Mouse (Mus musculus) T-helper 2 cell (primary cell): Measurements from ENCODE around the gene Spo11.

Experiments
- in situ Hi-C: fragments of 300-600 bp; cut with MboI, MseI; formaldehyde crosslinking; loops from one replicate; pipeline ENCODE4 v1.15.1; 2025; ENCODE audit warnings: high pct_unique_total_duplicates

The Spo11 gene

DNA sequence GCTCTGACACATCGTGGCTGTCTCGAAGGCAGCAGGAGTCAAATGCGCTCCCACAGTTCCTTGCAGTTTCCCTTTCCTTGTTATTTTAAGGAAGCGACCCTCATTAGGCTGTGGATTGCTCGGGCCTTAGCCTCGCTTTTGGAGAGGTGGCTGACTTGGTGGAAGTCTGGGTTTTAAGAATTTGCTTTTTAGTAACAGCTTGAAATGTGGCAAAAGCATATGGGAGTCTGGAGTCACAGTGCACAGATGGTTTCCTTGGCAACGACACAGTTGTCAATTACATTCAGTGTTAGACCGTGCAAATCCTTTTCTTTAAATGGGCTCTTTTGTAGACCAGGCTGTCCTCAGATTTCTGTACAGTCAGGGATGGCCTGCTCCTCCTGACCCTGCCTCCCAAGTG lies 23.4 kb downstream of the Spo11 start:
- in situ Hi-C loops: loop anchor here (5.0 kb wide), 1 partner anchor 86 kb away; no protein-coding TSS in a partner anchor

DNA sequence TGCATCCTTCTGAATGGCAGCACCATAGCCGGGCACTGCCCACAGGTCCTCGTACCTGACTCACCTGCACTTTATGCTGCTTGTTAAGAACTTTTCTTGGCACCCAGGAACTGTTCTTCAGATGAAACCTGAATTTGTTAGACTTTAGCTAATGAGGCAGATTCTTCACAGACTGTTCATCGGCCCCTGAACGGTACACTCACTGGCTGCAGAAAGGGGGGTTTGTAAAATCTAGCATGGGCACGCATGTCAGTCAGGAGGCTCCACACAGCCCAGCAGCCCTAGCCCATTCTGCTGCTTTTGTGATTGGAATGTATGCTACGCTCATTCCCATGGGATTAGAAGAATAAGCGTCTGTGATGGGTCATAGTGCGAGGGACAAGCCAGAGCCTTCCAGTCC lies 26.2 kb downstream of the Spo11 start:
- in situ Hi-C loops: loop anchor here (5.0 kb wide), 1 partner anchor 84 kb away; no protein-coding TSS in a partner anchor

DNA sequence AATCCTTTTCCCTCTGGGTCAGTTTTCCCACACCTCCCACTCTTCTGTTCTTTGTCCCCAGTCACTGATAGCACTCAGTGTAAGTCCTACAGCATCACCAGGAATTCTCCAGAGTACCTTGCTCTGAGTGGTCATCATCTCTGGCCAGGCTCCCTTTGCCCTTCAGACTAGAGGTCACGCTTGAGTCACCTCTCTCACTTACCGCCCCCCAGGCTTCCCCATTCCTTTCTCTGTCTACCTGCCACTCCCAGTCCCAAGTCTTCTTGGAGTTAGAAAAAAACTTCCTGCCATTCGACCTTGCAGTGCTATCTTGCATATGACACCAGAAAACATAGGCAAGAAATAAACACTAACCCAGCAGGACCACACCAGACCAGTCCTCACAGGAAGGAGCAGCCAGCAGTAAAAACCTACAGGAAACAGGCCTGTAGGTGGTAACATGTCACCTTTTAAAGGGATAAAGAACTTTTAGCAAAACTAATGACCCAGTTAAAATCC lies 32.8 kb downstream of the Spo11 start:
- in situ Hi-C loops: loop anchor here (10.0 kb wide), 1 partner anchor 1415 kb away; no protein-coding TSS in a partner anchor

DNA sequence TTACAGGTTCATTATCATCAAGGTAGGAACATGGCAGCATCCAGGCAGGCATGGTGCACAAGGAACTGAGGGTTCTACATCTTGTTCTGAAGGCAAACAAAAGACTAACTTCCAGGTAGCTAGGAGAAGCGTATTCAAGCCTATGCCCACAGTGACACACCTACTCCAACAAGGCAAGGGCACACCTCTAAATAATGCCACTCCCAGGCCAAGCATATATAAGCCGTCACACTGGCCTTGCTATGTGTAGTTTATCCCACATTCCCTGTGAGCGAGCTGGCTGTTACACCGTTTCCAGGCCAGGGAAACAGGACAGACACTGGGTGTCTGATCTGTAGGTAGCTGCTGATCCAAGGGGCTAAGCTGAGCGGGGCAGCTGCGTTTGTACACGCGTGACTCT lies 33.9 kb downstream of the Spo11 start:
- in situ Hi-C loops: loop anchor here (10.0 kb wide), 1 partner anchor 1413 kb away; no protein-coding TSS in a partner anchor

DNA sequence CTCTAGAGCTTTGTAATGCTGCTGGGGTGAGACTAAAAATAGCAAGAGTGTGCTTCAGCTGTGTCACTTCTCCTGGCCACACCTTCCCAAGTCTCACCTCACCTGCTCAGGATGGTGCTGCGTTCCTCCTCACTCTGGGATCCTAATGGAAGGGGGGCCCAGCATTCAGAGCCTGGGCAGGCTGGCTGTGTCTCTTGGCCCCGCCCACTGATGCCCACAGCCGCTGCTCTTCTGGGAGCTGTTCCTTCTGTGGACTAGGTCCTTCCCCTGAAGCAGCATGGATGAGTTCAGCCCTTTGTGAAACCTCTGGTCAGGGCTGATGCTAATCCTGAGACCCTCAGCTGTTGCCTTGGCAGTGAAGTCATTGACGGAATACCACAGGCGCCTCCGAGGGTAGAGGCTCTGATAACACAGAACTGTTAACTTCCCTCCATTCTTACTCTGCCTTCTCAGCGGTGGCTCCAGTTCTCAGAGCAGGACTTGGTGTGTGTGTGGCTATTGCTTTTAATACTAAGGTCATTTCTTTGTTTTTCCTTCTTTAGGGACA lies 37.3 kb downstream of the Spo11 start:
- in situ Hi-C loops: loop anchor here (10.0 kb wide), 1 partner anchor 1410 kb away; no protein-coding TSS in a partner anchor

DNA sequence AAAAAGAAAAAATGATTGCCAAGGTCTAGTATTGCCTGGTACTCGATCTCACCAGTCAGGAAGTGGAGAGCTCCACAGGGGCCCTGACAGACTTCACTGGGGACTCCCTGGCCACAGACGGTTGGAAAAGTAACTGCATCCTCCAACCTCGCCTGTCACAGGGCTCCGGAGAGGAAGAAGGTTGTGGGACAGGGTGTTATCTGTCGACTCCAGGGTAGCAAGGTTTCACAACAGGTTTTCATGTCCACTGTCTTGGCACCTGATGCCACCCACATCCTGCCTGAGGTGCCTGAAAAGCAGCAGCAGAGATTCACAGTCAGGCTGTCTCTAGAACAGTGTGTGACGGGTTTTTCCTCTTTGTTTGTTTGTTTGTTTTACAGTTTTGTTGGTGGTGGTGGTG lies 40.4 kb downstream of the Spo11 start:
- in situ Hi-C loops: loop anchor here (10.0 kb wide), 1 partner anchor 1407 kb away; no protein-coding TSS in a partner anchor

DNA sequence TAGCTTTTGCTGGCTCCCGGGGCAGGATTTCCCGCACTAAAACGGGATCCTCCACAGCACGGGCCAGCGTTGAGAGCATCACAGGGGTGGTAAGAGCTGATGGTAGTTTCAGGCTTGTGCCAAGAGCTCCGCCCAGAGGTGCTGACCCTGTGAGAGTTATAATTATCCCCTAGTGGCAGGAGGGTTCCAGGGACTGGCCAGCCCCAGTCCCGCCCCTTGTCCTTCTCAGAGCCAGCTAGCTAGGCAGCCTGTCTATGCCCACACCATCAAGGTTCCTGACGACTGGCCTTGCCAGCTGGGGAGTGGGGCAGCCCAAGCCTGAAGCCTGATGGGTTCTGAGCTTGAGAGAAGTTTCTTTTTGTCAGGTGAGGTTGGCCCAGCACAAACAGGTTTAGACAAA lies 41.1 kb downstream of the Spo11 start:
- in situ Hi-C loops: loop anchor here (10.0 kb wide), 1 partner anchor 1406 kb away; no protein-coding TSS in a partner anchor

DNA sequence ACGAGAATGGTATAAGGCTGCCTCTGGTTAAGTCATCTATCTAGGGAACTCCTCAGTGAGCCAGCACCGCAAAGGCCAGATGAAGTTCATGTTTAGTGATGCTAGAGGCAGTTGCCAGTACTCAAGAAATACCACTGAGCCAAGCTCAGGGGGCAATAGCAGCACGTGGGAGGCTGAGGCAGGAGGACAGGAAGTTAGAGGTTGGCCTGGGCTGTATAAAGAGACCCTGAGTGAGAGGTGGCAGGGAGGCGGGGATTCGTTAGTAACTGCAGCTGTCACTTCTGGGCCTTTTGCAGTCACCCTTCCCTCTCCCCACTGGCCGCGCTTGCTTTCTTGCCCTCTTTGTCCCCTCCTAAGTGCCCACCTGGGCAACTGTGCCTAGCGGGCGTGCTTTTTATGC lies 41.8 kb downstream of the Spo11 start:
- in situ Hi-C loops: loop anchor here (10.0 kb wide), 1 partner anchor 1405 kb away; no protein-coding TSS in a partner anchor

DNA sequence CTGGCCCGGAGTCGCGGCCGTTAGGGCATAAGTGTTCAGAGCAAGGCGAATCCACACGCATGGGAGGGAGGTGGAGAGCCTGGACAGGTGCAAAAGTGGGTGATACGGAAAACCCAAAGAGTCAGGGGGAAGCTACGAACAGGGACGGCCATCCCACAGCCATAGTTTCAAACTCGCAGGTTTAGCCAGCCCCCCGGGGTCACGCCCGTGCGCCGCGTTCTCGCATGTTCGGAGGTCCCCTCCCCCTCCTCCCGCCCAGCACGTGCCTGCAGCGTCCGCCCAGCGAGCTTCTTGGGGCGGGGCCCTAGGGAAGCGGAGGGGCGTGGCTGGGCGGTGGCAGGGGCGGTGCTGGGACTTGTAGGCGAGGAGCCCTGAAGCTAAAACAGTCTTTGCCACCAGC lies 42.3 kb downstream of the Spo11 start:
- in situ Hi-C loops: loop anchor here (10.0 kb wide), 2 partner anchors 65 to 1405 kb away; no protein-coding TSS in a partner anchor

DNA sequence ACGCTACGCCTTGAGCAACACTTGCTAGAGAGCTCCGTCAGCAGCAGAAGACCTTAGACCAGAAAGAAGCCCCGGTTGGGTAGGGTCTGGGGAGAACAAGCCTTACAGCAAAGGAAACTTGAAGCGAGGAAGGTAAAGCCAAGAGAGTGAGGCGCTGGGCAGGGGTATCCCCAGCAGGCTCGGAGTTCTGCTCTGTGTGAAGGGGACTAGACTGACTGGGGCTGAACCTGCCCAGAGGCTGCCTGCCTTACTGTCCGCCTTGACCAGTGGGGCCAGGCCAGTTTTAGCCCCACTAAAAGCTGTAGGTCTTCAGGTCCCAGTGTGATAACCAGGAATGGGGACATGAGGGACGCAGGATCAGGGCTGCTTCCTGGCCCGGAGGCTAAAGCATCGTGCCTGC lies 42.9 kb downstream of the Spo11 start, which contains the start of gene Rbm38:
Gene Rbm38, plus strand, starts transcription at position 69 of the 400 bp plus-strand sequence.
- in situ Hi-C loops: loop anchor here (10.0 kb wide), 1 partner anchor 64 kb away; no protein-coding TSS in a partner anchor

DNA sequence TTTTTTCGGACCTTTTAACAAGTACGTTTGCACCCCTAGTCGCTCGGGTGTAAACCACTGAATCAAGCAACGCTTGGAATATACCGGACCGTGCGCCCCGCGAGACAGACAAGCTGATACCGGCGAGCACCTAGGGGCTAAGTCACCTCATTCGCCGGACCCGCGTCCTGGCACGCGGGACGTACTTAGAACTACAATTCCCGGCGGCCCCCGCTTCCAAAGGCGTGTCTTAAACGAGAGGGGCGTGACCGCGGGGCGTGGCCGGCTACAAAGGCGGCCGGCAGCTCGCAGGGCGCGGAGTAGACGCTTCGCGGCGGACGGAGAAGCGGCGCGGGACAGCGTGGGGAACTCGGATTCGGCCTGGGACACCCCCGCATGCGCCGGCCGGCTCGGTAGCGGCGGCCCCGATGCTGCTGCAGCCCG lies 44.1 kb downstream of the Spo11 start:
- in situ Hi-C loops: loop anchor here (10.0 kb wide), 1 partner anchor 63 kb away; no protein-coding TSS in a partner anchor

DNA sequence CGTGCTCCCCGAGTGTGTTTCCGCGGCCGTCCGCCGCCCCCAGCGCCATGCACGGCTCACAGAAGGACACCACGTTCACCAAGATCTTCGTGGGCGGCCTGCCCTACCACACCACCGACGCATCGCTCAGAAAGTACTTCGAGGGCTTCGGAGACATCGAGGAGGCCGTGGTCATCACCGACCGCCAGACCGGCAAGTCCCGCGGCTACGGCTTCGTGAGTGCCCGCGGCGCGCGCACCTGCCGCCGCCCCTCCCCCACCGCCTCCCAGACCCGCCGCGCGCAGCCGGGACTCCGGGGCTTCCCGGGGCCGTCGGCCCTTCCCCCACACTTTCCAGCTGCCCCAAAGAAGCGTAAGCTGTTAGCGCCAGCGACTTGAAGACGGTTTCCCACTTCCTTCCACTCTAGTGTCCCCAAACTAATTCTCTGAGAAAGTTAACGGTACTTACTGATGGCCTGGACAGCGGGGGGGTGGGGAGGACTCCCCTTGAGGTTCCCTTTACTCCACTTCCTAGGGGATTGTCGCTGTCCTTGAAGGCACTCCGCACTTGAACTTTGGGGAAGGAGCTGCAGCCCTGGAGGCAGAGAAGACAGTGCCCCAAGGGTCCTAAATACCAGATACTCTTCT lies 44.7 kb downstream of the Spo11 start:
- in situ Hi-C loops: loop anchor here (10.0 kb wide), 1 partner anchor 63 kb away; no protein-coding TSS in a partner anchor

DNA sequence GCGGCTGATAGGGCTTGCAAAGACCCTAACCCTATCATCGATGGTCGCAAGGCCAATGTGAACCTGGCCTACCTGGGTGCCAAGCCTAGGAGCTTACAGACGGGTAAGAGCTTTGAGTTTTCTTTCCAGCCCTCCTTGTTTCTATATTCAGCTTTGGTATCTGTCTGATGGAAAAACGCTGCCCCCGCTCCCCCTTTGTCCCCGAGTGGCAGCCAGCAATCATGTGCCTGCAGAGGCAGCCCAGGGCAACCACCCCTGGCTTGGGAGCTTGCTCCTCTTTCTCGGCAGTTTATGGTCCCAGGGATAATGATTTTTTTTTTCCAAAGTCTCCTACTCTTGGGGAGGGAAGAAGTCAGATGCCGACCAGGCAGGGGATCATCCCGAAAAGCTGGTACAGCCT lies 45.3 kb downstream of the Spo11 start:
- in situ Hi-C loops: loop anchor here (10.0 kb wide), 1 partner anchor 62 kb away; no protein-coding TSS in a partner anchor

DNA sequence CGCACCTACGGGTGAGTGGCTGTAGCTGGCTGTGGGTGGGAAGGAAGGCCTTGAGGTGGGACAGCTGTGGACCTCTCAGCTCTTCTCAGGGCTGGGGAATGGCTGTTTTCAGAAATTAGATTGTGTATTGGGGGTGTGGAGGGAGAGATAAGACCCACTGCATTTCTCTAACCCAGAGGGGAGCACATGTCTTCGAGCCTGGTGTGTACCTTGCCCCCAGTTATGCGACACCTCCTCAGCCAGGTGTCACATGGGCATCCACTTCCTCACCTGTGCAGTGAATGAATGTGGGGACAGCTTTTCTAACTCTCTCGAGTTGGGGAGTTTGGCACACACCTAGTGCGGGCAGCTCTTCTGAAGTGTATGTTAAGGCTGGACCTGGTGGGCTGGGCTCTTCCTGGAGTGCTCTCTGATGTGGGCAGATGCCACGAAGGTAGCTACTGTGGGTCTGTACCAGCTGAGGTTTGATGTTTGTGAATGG lies 45.9 kb downstream of the Spo11 start:
- in situ Hi-C loops: loop anchor here (10.0 kb wide), 1 partner anchor 61 kb away; no protein-coding TSS in a partner anchor

DNA sequence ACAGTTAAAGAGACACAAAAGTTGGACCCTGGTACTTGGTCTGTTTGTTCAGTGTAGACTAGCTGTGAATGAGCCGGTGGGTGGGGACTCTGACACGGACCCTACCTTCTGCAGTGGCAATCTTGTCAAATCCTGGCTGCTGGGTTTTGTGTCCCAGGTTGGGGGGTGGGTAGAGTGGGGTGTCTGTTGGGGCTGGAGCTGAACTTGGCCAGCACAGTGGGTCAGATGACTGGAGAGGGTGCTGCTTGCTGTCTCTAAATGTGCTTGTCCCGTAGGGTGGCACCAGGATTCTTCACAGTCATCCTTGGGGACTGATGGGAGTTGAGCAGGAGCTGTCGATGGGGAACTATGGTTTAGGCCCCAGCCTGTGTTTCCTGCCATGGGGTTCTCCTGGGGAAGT lies 46.5 kb downstream of the Spo11 start:
- in situ Hi-C loops: loop anchor here (10.0 kb wide), 1 partner anchor 61 kb away; no protein-coding TSS in a partner anchor

DNA sequence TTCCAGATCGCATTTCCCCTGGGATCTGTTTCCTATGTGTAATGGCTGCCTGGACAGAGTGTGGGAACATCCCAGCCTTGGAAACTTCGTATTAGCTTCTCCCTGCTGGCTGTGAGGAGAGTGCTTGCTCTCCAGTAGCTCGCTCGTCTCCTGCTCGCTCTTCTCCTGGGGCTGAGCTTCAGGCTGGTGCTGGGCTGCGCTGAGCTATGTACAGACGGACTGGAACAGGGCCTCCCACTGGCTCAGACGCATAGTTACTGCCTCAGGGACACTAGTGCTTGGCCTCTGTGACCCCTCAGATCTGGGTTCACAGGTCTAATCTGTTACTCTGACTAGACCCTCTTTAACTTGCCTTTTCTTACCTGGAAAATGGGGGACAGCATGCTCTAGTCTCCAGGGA lies 46.9 kb downstream of the Spo11 start:
- in situ Hi-C loops: loop anchor here (10.0 kb wide), 1 partner anchor 60 kb away; no protein-coding TSS in a partner anchor

DNA sequence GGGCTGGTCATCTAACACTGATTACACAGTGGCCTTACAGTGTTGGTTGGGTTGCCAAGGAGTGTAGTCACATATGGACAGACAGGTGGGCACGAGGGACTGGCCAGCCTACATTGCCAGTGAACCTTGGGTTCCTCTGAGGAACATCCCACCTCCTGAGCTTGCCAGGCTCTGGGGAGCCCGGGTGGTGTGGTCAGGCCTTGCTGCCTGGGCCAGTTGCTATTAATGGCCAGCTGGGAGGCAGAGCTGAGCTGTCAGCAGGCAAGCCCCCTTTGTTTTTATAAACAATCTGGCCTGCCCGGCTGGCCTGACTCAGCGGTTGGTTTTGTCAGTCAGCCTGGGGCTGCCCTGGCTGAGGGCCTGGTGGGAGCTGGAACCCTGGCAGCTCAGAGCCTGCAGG lies 47.4 kb downstream of the Spo11 start:
- in situ Hi-C loops: loop anchor here (10.0 kb wide), 1 partner anchor 60 kb away; no protein-coding TSS in a partner anchor

DNA sequence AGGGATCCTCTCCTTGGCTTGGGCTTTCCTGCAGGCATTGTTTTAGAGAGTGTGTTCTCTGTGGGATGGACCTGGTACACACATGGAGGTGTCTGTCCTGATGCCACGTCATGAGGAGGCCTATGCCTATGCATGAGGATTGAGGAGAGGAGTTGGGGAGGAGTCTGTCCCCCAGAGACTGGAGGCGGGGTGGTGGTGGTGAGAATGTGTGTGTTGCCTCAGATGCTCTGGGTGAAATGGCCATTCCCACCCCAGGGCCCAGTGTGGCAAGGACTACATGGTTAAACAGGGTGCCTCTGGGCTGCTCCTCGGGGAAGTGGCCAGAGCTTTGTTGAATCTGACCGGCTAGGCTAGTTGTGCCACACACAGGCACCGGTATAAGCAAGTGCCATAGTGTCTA lies 48.8 kb downstream of the Spo11 start:
- in situ Hi-C loops: loop anchor here (10.0 kb wide), 1 partner anchor 59 kb away; no protein-coding TSS in a partner anchor

DNA sequence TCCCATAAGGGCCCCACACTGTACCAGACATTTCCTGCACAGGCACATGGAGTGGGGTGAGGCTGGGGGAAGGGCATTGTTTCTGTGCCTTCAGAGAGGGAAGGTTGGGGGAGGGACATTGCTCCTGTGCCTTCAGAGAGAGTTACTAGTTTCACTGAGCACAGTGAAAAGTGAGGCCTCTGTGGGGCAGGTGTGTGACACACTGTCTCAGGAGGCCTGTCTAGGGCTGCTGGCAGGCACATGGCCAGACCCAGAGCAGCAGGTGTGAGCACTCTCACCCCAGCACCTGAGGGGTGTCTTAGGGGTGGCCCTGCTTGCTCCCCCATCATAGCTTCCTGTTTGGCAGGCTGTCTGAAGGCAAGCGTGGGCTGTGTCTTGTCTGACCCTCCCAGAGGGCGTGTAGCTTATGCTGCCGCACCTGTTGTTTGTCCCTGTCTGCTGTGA lies 49.2 kb downstream of the Spo11 start:
- in situ Hi-C loops: loop anchor here (10.0 kb wide), 1 partner anchor 58 kb away; no protein-coding TSS in a partner anchor

DNA sequence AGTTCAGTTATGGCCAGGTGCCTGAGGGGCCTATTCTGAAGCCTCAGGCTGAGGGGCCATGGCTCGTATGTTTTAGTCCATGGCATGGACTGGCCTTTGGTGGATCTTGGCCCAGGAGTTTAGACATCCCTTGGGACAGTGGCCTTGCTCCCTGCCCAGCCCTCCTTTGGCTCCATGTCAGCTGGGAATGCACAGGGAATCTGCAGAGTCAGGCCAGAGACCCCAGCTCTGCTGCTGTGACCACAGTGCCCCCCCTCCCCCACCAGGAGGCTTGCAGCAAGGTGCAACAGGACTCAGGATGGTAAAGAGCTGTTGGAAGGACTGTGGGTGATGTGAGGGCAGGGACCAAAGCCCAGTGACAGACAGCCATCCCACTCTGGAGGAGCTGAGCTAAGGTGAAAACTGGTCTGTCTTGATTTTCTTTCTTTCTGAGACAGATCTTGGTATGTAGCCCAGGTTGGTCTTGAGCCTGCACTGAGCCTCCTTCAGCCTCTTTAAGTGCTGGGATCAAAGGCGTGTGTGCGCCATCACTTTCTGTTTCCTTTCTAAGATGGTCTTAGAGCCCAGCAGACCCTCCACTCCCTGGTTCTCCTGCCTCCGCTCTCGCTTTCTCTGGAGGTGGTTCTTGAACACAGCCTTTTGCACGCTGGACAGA lies 49.8 kb downstream of the Spo11 start:
- in situ Hi-C loops: loop anchor here (10.0 kb wide), 1 partner anchor 58 kb away; no protein-coding TSS in a partner anchor
